In genomic region chr15:84297454-84297853, GRCm38 (mm10) we compare ENCODE assay signal across 22 mouse cellular contexts. TPM values are rescaled to one million over a fixed set of nuclear protein-coding genes. Genes with fewer than 3 reads are reported as not detected.
A peak's percentile ranks its signal among the peaks of the same experiment; 100 is the strongest.
DNase-seq lines count a peak whose midpoint lies in the region; ATAC-seq and TF ChIP-seq lines count a peak whose summit lies in the region.
"Had no signal": no experiment of that assay in that cellular context is flagged by ENCODE, and none has a peak within 500 bp of the region (broad histone marks: within the 10 kb centered on the region; RNA-seq: fewer than 3 reads in every experiment).

No protein-coding gene starts in this region.

- 0 out of 2 replicates have a peak, but pooled peaks cover 4% of the 10 kb centered on the region for H3K36me3 ChIP-seq in midbrain, embryonic 10.5 days
- no peaks in the 10 kb centered on the region for H3K36me3 ChIP-seq in midbrain, embryonic 15.5 days (replicated peaks)
- H3K36me3 ChIP-seq in C2C12 (ENCODE audit: control insufficient read depth, insufficient read depth), result peaks cover 70% of the 10 kb centered on the region
- peaks cover 21% of the 10 kb centered on the region for H3K36me3 ChIP-seq in myocyte (ENCODE audit: control insufficient read depth, insufficient read depth)
- no peaks in the 10 kb centered on the region for H3K36me3 ChIP-seq in neural tube, embryonic 15.5 days
- H3K36me3 ChIP-seq: embryonic facial prominence, embryonic 12.5 days; forebrain, embryonic 15.5 days had no signal

- ATAC-seq in midbrain, embryonic 15.5 days (replicated peaks), result no peak
- no peak for ATAC-seq in neural tube, embryonic 15.5 days (ENCODE audit: low FRiP score)
- ATAC-seq: forebrain, embryonic 13.5 days; forebrain, embryonic 15.5 days; forebrain, postnatal 0 days had no signal

- TF ChIP-seq POLR2A in myocyte (IDR thresholded peaks at IDR 0.05; ENCODE audit: insufficient read length, low read depth), result no peak

- H3K27me3 ChIP-seq in midbrain, embryonic 10.5 days (ENCODE audit: low read depth, poor library complexity, severe bottlenecking), result peaks cover 47% of the 10 kb centered on the region
- H3K27me3 ChIP-seq in midbrain, embryonic 15.5 days (replicated peaks), result no peaks in the 10 kb centered on the region
- H3K27me3 ChIP-seq in C2C12 (ENCODE audit: control insufficient read depth, insufficient read depth, insufficient read length) (no peaks in the 10 kb centered on the region), myocyte (ENCODE audit: control insufficient read depth, insufficient read depth, insufficient read length) (no peaks in the 10 kb centered on the region)
- H3K27me3 ChIP-seq in neural tube, embryonic 15.5 days (replicated peaks), result 0 out of 2 replicates have a peak, but pooled peaks cover 3% of the 10 kb centered on the region
- H3K27me3 ChIP-seq: forebrain, embryonic 13.5 days; forebrain, embryonic 15.5 days had no signal

- H3K79me3 ChIP-seq in C2C12 (ENCODE audit: low read depth), result no peaks in the 10 kb centered on the region

- no peak for DNase-seq in midbrain, embryonic 10.5 days (ENCODE audit: low spot score)
- peak; percentile 51 for DNase-seq in 416B (ENCODE audit: low read depth)
- DNase-seq in spleen, adult 12 weeks (ENCODE audit: low spot score), result no peak
- DNase-seq: adrenal gland, adult 2 months; adrenal gland, postnatal 10 days; adrenal gland, postnatal 25 days; B cell, adult 2 months; cerebellum, adult 11 months; cerebellum, adult 18-20 months; cerebellum, adult 8-10 months; cerebellum, adult 9-11 months; cerebellum, postnatal 14 days; cerebellum, postnatal 36 days; forebrain, postnatal 0 days had no signal

- WGBS in midbrain, embryonic 10.5 days, result 69% methylated on average over 8 of the region's 8 CpGs
- 65% methylated on average over 8 of the region's 8 CpGs for WGBS in midbrain, embryonic 15.5 days
- 67% methylated on average over 8 of the region's 8 CpGs for WGBS in neural tube, embryonic 15.5 days

- H3K4me1 ChIP-seq in midbrain, embryonic 10.5 days, result peaks cover 82% of the 10 kb centered on the region
- H3K4me1 ChIP-seq in midbrain, embryonic 15.5 days, result peaks cover 53% of the 10 kb centered on the region
- H3K4me1 ChIP-seq in neural tube, embryonic 15.5 days, result peaks cover 48% of the 10 kb centered on the region

- H3K4me2 ChIP-seq in midbrain, embryonic 15.5 days, result no peak overlapping the region
- no peak overlapping the region for H3K4me2 ChIP-seq in myocyte (ENCODE audit: low read depth)
- no peak overlapping the region for H3K4me2 ChIP-seq in neural tube, embryonic 15.5 days
- H3K4me2 ChIP-seq: embryonic facial prominence, embryonic 12.5 days; forebrain, embryonic 13.5 days; forebrain, embryonic 15.5 days had no signal

- H3K9ac ChIP-seq in midbrain, embryonic 15.5 days, result no peak overlapping the region
- no peak overlapping the region for H3K9ac ChIP-seq in neural tube, embryonic 15.5 days (replicated peaks)
- H3K9ac ChIP-seq: embryonic facial prominence, embryonic 12.5 days; forebrain, embryonic 13.5 days; forebrain, embryonic 15.5 days; forebrain, postnatal 0 days had no signal

- no peak for TF ChIP-seq CTCF in C2C12 (IDR thresholded peaks at IDR 0.05; ENCODE audit: control insufficient read depth, insufficient read depth, insufficient read length)

- no peaks in the 10 kb centered on the region for H3K9me3 ChIP-seq in midbrain, embryonic 10.5 days (replicated peaks)
- H3K9me3 ChIP-seq in midbrain, embryonic 15.5 days, result no peaks in the 10 kb centered on the region
- no peaks in the 10 kb centered on the region for H3K9me3 ChIP-seq in neural tube, embryonic 15.5 days (replicated peaks)
- H3K9me3 ChIP-seq: embryonic facial prominence, embryonic 10.5 days; embryonic facial prominence, embryonic 12.5 days; forebrain, embryonic 13.5 days; forebrain, embryonic 15.5 days had no signal

- H3K4me3 ChIP-seq in midbrain, embryonic 10.5 days, result no peak overlapping the region
- H3K4me3 ChIP-seq in midbrain, embryonic 15.5 days, result no peak overlapping the region
- H3K4me3 ChIP-seq in C2C12 (ENCODE audit: insufficient read depth, poor library complexity, severe bottlenecking), result no peak overlapping the region
- no peak overlapping the region for H3K4me3 ChIP-seq in myocyte
- H3K4me3 ChIP-seq in neural tube, embryonic 15.5 days (replicated peaks), result no peak overlapping the region
- H3K4me3 ChIP-seq: embryonic facial prominence, embryonic 10.5 days; embryonic facial prominence, embryonic 12.5 days; forebrain, embryonic 13.5 days; forebrain, embryonic 15.5 days had no signal

- no peak overlapping the region for H3ac ChIP-seq in C2C12 (ENCODE audit: control insufficient read depth, insufficient read length, low read depth)
- H3ac ChIP-seq in myocyte (ENCODE audit: control insufficient read depth, insufficient read length), result no peak overlapping the region

- H3K79me2 ChIP-seq in C2C12 (ENCODE audit: control insufficient read depth, insufficient read depth) (peaks cover 7% of the 10 kb centered on the region), myocyte (ENCODE audit: control insufficient read depth, insufficient read depth) (no peaks in the 10 kb centered on the region)

- H3K27ac ChIP-seq in midbrain, embryonic 10.5 days (replicated peaks), result peak overlapping the region; percentile 93; the same call in 1 of the 2 replicates
- H3K27ac ChIP-seq in midbrain, embryonic 15.5 days, result no peak overlapping the region
- no peak overlapping the region for H3K27ac ChIP-seq in neural tube, embryonic 15.5 days (replicated peaks)
- H3K27ac ChIP-seq: embryonic facial prominence, embryonic 12.5 days; forebrain, embryonic 13.5 days; forebrain, embryonic 15.5 days had no signal

TF ChIP-seq in C2C12, 6 proteins besides CTCF, POLR2A, EP300 and RAD21:
- TF ChIP-seq CEBPB (IDR thresholded peaks at IDR 0.05; ENCODE audit: low read depth) (peak; percentile 92), MAX (IDR thresholded peaks at IDR 0.05) (no peak)

TF ChIP-seq in myocyte, 11 proteins besides CTCF, POLR2A, EP300 and RAD21:
- no peak for TF ChIP-seq TCF12 (IDR thresholded peaks at IDR 0.05; ENCODE audit: insufficient read depth, poor library complexity, severe bottlenecking)
- no peak for TF ChIP-seq TCF3 (IDR thresholded peaks at IDR 0.05; ENCODE audit: insufficient read length, low read depth)
- peak; percentile 72; the same call in 1 of the 2 replicates for TF ChIP-seq CEBPB (IDR thresholded peaks at IDR 0.05; ENCODE audit: insufficient read depth, poor library complexity, severe bottlenecking)
- TF ChIP-seq SRF (IDR thresholded peaks at IDR 0.05; ENCODE audit: control insufficient read depth, insufficient read length, low read depth), result no peak

RNA-seq across cellular contexts. Expression of gene Parvg, which starts 26.4 kb away (rescaled TPM):
- 0.89 and 1.0 TPM in 2 replicates for polyA plus RNA-seq in midbrain, embryonic 10.5 days (2016; fragmentation: Nextera tagmentation; extraction: Ambion mirVana)
- 0.86 and 0.89 TPM in 2 replicates for polyA plus RNA-seq in midbrain, embryonic 15.5 days (2015; fragmentation: Nextera tagmentation; extraction: Ambion mirVana)
- polyA plus RNA-seq in C2C12 (2012; fragmentation: generic; extraction: Trizol) (0.09 TPM), myocyte (2012; fragmentation: generic; extraction: Trizol) (0.95 TPM)
- 1.1 and 17.3 TPM in 2 replicates for polyA plus RNA-seq in neural tube, embryonic 15.5 days (2015; fragmentation: Nextera tagmentation; extraction: Ambion mirVana)
